Mouse (Mus musculus) liver, postnatal 0 days (tissue): ENCODE measurements at regions not wholly inside any gene's neighbourhood (a gene's known extent, or its start where the extent isn't known, plus 50 kb on each side); places are given as distances from the start of the nearest gene placed in this dataset.

ENCODE experiments used
- ATAC-seq: fragments of 200-750 bp; cut with Nextera tagmentation; 2 replicates; pipeline ENCODE4 v1.8.0; 2017; ENCODE audit warnings: mild to moderate bottlenecking, moderate library complexity
- DNase-seq: peaks from one replicate; pipeline ENCODE4 v3.0.0-alpha.2; 2016
- H3K27ac ChIP-seq: fragments of 300-500 bp; sonication (generic); 2 replicates; pipeline ENCODE4 v1.5.1; 2014; ENCODE audit warnings: antibody characterized with exemption, moderate library complexity, mild to moderate bottlenecking, low read depth
- H3K27me3 ChIP-seq: fragments of 300-500 bp; sonication (generic); 2 replicates; pipeline ENCODE4 v1.6.1; 2014; ENCODE audit warnings: low read length, control low read depth, mixed read lengths; ENCODE audit not compliant: insufficient read depth
- H3K36me3 ChIP-seq: fragments of 300-500 bp; sonication (generic); replicated peaks from 2 replicates; pipeline ENCODE4 v1.6.1; 2014; ENCODE audit warnings: mild to moderate bottlenecking, control low read depth, low read length, moderate library complexity, mixed read lengths; ENCODE audit not compliant: insufficient read depth
- H3K4me1 ChIP-seq: fragments of 300-500 bp; sonication (generic); 2 replicates; pipeline ENCODE4 v1.6.1; 2014; ENCODE audit warnings: antibody characterized with exemption, mild to moderate bottlenecking, control low read depth; ENCODE audit not compliant: insufficient read depth
- H3K4me2 ChIP-seq: fragments of 300-500 bp; sonication (generic); 2 replicates; pipeline ENCODE4 v1.6.1; 2014; ENCODE audit warnings: low read depth, mild to moderate bottlenecking, low read length, moderate library complexity, mixed read lengths
- H3K4me3 ChIP-seq: fragments of 300-500 bp; sonication (generic); 2 replicates; pipeline ENCODE4 v1.5.1; 2014; ENCODE audit warnings: low read depth, low read length
- H3K9ac ChIP-seq: fragments of 300-500 bp; sonication (generic); replicated peaks from 2 replicates; pipeline ENCODE4 v1.6.1; 2014; ENCODE audit warnings: mild to moderate bottlenecking, moderate library complexity
- H3K9me3 ChIP-seq: fragments of 300-500 bp; sonication (generic); 2 replicates; pipeline ENCODE4 v1.6.1; 2016; ENCODE audit warnings: mild to moderate bottlenecking, control low read depth, low read length, mixed read lengths
- CTCF ChIP-seq: sonication (generic); IDR thresholded peaks from 2 replicates; pipeline ENCODE4 v1.5.1; 2016; ENCODE audit warnings: antibody characterized with exemption, low read depth
- EP300 ChIP-seq: IDR thresholded peaks from 2 replicates; pipeline ENCODE4 v1.6.1; 2016; ENCODE audit warnings: antibody characterized with exemption, low read depth, mild to moderate bottlenecking
- WGBS: fragments of 180-500 bp; shearing (Covaris S2); extraction: QIAGEN DNeasy Blood & Tissue Kit; methylation state at CpG from one replicate; pipeline ENCODE4 v1.1.7; 2014; ENCODE audit not compliant: insufficient replicate concordance; 5-methylcytosine and 5-hydroxymethylcytosine counted together

GRCm38 (mm10) chr7:37389703-37390087, 383.7 kb downstream of the Zfp536 start:
- DNase-seq (no peak), ATAC-seq (no peak)
- no peaks in the 10 kb centered on the region for H3K27me3 ChIP-seq
- TF ChIP-seq CTCF (no peak), EP300 (no peak)
- H3K4me1 ChIP-seq = no peaks in the 10 kb centered on the region
- H3K4me3 ChIP-seq = no peak overlapping the region
- H3K9ac ChIP-seq = no peak overlapping the region
- no peak overlapping the region for H3K4me2 ChIP-seq
- no peaks in the 10 kb centered on the region for H3K9me3 ChIP-seq
- no peak overlapping the region for H3K27ac ChIP-seq
- no peaks in the 10 kb centered on the region for H3K36me3 ChIP-seq
- 65% methylated on average over 2 of the region's 2 CpGs for WGBS

GRCm38 (mm10) chr7:37390271-37390670, 383.2 kb downstream of the Zfp536 start:
- no peaks in the 10 kb centered on the region for H3K4me1 ChIP-seq
- H3K9me3 ChIP-seq = no peaks in the 10 kb centered on the region
- no peak overlapping the region for H3K9ac ChIP-seq
- no peak for ATAC-seq
- no peak overlapping the region for H3K4me2 ChIP-seq
- no peak for TF ChIP-seq CTCF
- no peak for TF ChIP-seq EP300
- 87% methylated on average over 7 of the region's 7 CpGs for WGBS
- no peaks in the 10 kb centered on the region for H3K27me3 ChIP-seq
- H3K4me3 ChIP-seq = no peak overlapping the region
- no peak overlapping the region for H3K27ac ChIP-seq
- no peaks in the 10 kb centered on the region for H3K36me3 ChIP-seq
- DNase-seq = no peak

- Histone ChIP-seq H3K4me2 (no peak overlapping the region), H3K9ac (no peak overlapping the region), H3K9me3 (no peaks in the 10 kb centered on the region), H3K27ac (no peak overlapping the region), H3K27me3 (no peaks in the 10 kb centered on the region), H3K4me1 (no peaks in the 10 kb centered on the region), H3K4me3 (no peak overlapping the region), H3K36me3 (no peaks in the 10 kb centered on the region)
- DNase-seq = no peak
- ATAC-seq = no peak
- TF ChIP-seq CTCF (no peak), EP300 (no peak)
- 65% methylated on average over 6 of the region's 6 CpGs for WGBS
Measured at GRCm38 (mm10) chr7:37392122-37392521, 381.3 kb downstream of the Zfp536 start.

- no peak for ATAC-seq
- Histone ChIP-seq H3K27me3 (no peaks in the 10 kb centered on the region), H3K4me1 (no peaks in the 10 kb centered on the region), H3K9ac (no peak overlapping the region), H3K4me3 (no peak overlapping the region), H3K9me3 (no peaks in the 10 kb centered on the region), H3K4me2 (no peak overlapping the region), H3K36me3 (no peaks in the 10 kb centered on the region), H3K27ac (no peak overlapping the region)
- no peak for TF ChIP-seq CTCF
- TF ChIP-seq EP300 = no peak
- 75% methylated on average over 8 of the region's 8 CpGs for WGBS
- DNase-seq = no peak
Measured at GRCm38 (mm10) chr7:37392604-37393003, 380.8 kb downstream of the Zfp536 start.

- 58% methylated on average over 3 of the region's 3 CpGs for WGBS
- H3K4me3 ChIP-seq = no peak overlapping the region
- DNase-seq (no peak), ATAC-seq (no peak)
- H3K4me1 ChIP-seq = no peaks in the 10 kb centered on the region
- H3K4me2 ChIP-seq = no peak overlapping the region
- no peaks in the 10 kb centered on the region for H3K27me3 ChIP-seq
- H3K9ac ChIP-seq = no peak overlapping the region
- H3K27ac ChIP-seq = no peak overlapping the region
- no peaks in the 10 kb centered on the region for H3K36me3 ChIP-seq
- H3K9me3 ChIP-seq = no peaks in the 10 kb centered on the region
- TF ChIP-seq EP300 = no peak
Measured at GRCm38 (mm10) chr7:37393071-37393470, 380.4 kb downstream of the Zfp536 start.

- TF ChIP-seq CTCF (no peak), EP300 (no peak)
- DNase-seq (no peak), ATAC-seq (no peak)
- Histone ChIP-seq H3K27me3 (no peaks in the 10 kb centered on the region), H3K9me3 (no peaks in the 10 kb centered on the region), H3K4me3 (no peak overlapping the region), H3K9ac (no peak overlapping the region), H3K4me2 (no peak overlapping the region), H3K36me3 (no peaks in the 10 kb centered on the region), H3K4me1 (no peaks in the 10 kb centered on the region), H3K27ac (no peak overlapping the region)
- WGBS = 67% methylated on average over 8 of the region's 8 CpGs
Measured at GRCm38 (mm10) chr7:37394965-37395426, 378.4 kb downstream of the Zfp536 start.

GRCm38 (mm10) chr7:37395881-37396513, 377.4 kb downstream of the Zfp536 start:
- H3K4me2 ChIP-seq = no peak overlapping the region
- H3K4me3 ChIP-seq = no peak overlapping the region
- H3K4me1 ChIP-seq = no peaks in the 10 kb centered on the region
- H3K27me3 ChIP-seq = no peaks in the 10 kb centered on the region
- DNase-seq (no peak), ATAC-seq (no peak)
- no peak overlapping the region for H3K27ac ChIP-seq
- H3K9ac ChIP-seq = no peak overlapping the region
- TF ChIP-seq EP300 = no peak
- TF ChIP-seq CTCF = no peak
- 75% methylated on average over 13 of the region's 13 CpGs for WGBS
- no peaks in the 10 kb centered on the region for H3K36me3 ChIP-seq
- H3K9me3 ChIP-seq = no peaks in the 10 kb centered on the region
